Mouse (Mus musculus): ENCODE measurements around the gene Rpn1. TPM values are rescaled to one million over a fixed set of nuclear protein-coding genes. Genes with fewer than 3 reads are reported as not detected.
A peak's percentile ranks its signal among the peaks of the same experiment; 100 is the strongest.
"Not testable (repeated sequence)": the region's sequence is repeated elsewhere in the genome, so short reads cannot be mapped to it uniquely, and the experiment has no call there.

Rpn1 gene
- polyA plus RNA-seq, 1 experiment from 2014 or later: 273 TPM

DNA sequence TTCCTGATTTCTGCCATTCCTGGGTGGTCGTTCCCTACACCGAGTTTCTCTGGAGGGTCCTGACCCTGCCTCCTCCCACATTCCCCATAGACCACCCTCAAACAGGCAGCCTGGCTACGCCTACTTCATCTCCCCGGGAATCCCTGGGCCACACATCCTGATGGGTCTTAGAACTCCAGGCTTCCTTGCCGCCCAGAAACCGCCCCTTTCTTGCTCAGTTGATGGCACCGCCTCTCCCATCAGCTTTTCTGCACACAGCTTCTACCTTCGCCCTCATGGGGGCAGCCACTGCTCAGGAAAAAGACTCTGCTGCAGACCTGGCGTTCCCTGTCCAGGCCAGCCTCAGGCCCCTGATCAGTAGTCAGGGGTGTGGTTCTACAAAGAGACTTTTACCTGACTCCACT, 39.6 kb downstream of the Rpn1 start:
- ATAC-seq: peak; percentile 71
- Histone ChIP-seq H3K27me3 (replicated peaks; ENCODE audit: control insufficient read depth, insufficient read depth, low read length) (no peaks in the 10 kb centered on the region), H3K36me3 (ENCODE audit: control insufficient read depth, insufficient read depth) (no peaks in the 10 kb centered on the region), H3K27ac (ENCODE audit: low read length) (no peak overlapping the region), H3K4me3 (replicated peaks; ENCODE audit: low read length) (no peak overlapping the region), H3K4me2 (ENCODE audit: low read length) (peak overlapping the region; percentile 4; the same call in 1 of the 2 replicates), H3K9ac (replicated peaks; ENCODE audit: low read depth, low read length) (no peak overlapping the region), H3K9me3 (ENCODE audit: control insufficient read depth, low read length) (no peaks in the 10 kb centered on the region), H3K4me1 (replicated peaks; ENCODE audit: control insufficient read depth, insufficient read depth, low read length) (no peaks in the 10 kb centered on the region; the same call in 1 of the 2 replicates)
- WGBS: 6% methylated on average over 9 of the region's 9 CpGs

DNA sequence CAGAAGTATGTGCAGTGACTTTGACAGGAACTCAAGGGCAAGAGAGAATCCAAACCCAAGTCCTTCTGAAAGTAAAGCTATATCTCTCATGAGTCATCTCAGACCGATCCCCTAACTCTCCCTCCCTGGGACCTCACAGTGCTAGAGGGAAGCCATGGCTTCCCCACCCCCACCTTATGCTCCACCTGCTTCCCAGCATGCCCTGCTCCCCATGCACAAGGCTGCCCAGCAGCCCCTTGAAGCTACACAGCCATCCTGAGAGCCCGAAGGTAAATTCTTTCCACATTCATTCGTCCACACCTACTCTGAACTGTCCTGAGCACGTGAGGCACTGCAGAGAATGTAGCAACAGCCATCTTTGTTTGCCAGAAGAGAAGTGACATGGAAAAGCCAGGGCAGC, 40.3 kb downstream of the Rpn1 start:
- H3K4me2 ChIP-seq (ENCODE audit: low read length): no peak overlapping the region
- no peak for ATAC-seq
- WGBS: 76% methylated on average over 4 of the region's 4 CpGs
- no peak overlapping the region for H3K27ac ChIP-seq (ENCODE audit: low read length)
- no peaks in the 10 kb centered on the region for H3K36me3 ChIP-seq (ENCODE audit: control insufficient read depth, insufficient read depth)
- no peak overlapping the region for H3K4me3 ChIP-seq (replicated peaks; ENCODE audit: low read length)
- H3K27me3 ChIP-seq (replicated peaks; ENCODE audit: control insufficient read depth, insufficient read depth, low read length): no peaks in the 10 kb centered on the region
- H3K4me1 ChIP-seq (replicated peaks; ENCODE audit: control insufficient read depth, insufficient read depth, low read length): no peaks in the 10 kb centered on the region; the same call in 1 of the 2 replicates
- no peak overlapping the region for H3K9ac ChIP-seq (replicated peaks; ENCODE audit: low read depth, low read length)
- H3K9me3 ChIP-seq (ENCODE audit: control insufficient read depth, low read length): no peaks in the 10 kb centered on the region

DNA sequence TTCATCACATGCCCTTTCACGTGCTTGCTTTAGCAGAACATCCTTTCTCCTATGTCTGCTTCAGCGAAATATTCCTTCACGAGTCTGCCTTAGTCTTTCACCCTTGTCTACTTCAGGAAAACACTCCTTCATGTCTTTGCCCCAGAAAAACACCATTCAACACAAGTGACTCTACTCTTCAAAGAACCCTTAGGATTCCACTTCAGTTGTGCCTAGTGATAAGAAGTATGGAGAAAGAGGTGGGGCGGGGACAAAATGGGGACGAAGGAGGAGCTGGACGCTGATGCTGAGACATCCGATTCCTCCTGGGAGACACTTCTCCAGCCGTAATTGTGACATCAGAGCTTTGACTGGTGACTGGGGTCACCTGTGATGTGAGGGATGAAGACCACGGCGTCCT, 41.5 kb downstream of the Rpn1 start:
- WGBS: 91% methylated on average over 10 of the region's 10 CpGs
- H3K27me3 ChIP-seq (replicated peaks; ENCODE audit: control insufficient read depth, insufficient read depth, low read length); ATAC-seq: not testable (repeated sequence)

DNA sequence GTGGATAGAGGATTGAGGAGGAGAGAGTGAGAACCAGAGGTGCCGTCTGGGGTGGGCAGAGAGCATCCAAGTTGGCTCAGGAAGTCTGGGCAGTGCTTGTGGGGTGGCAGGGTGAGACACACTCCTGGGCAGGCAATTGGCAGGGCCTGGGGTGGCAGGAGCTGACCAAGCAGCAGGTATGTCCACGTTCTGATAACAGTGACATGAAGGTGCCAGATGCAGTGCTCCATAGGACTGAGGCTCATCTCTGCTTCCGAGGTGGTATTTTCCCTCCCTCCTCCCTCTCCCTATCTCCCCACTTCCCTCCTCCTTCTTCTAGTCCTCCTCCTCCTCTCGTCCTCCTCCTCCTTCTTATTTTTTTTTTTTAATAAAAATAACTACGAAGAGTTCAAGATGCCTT, 47.2 kb downstream of the Rpn1 start:
- Histone ChIP-seq H3K4me2 (ENCODE audit: low read length) (peak overlapping the region; percentile 49), H3K27me3 (replicated peaks; ENCODE audit: control insufficient read depth, insufficient read depth, low read length) (no peaks in the 10 kb centered on the region), H3K27ac (ENCODE audit: low read length) (no peak overlapping the region), H3K4me3 (replicated peaks; ENCODE audit: low read length) (no peak overlapping the region), H3K4me1 (replicated peaks; ENCODE audit: control insufficient read depth, insufficient read depth, low read length) (peaks cover 18% of the 10 kb centered on the region), H3K36me3 (ENCODE audit: control insufficient read depth, insufficient read depth) (no peaks in the 10 kb centered on the region), H3K9ac (replicated peaks; ENCODE audit: low read depth, low read length) (no peak overlapping the region; the same call in 1 of the 2 replicates), H3K9me3 (ENCODE audit: control insufficient read depth, low read length) (no peaks in the 10 kb centered on the region)
- ATAC-seq: peak; percentile 27; the same call in 1 of the 2 replicates
- WGBS: 15% methylated on average over 4 of the region's 5 CpGs

More for the DNA sequence above, 41.5 kb downstream of the Rpn1 start:
- not testable (repeated sequence) for H3K27ac ChIP-seq (ENCODE audit: low read length); H3K4me1 ChIP-seq (replicated peaks; ENCODE audit: control insufficient read depth, insufficient read depth, low read length); H3K36me3 ChIP-seq (ENCODE audit: control insufficient read depth, insufficient read depth); H3K4me2 ChIP-seq (ENCODE audit: low read length); H3K9ac ChIP-seq (replicated peaks; ENCODE audit: low read depth, low read length); H3K9me3 ChIP-seq (ENCODE audit: control insufficient read depth, low read length); H3K4me3 ChIP-seq (replicated peaks; ENCODE audit: low read length)

DNA sequence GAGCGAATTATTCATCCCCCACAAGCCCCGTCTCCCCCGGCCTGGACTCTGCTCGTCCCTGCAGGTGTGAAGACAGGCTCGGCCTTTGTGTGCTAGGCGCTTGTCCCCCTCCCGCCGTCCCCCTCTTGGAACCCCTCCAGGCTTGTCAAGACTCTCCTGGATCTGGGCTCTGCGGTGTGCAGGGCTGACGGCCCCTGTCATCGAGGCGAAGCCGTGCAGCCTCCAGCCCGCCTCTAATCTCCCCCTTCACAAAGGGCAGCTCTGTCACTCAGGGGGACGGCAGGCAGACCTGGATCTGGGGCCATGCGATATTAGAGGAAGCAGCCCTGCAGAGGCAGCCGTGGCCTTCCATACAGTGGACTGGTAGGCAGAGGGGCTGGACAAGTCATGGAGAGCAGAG, 47.8 kb downstream of the Rpn1 start:
- ATAC-seq: peak; percentile 74
- Histone ChIP-seq H3K4me3 (replicated peaks; ENCODE audit: low read length) (0 out of 2 replicates have a peak overlapping the region, but pooled peaks have one; percentile 10), H3K27me3 (replicated peaks; ENCODE audit: control insufficient read depth, insufficient read depth, low read length) (no peaks in the 10 kb centered on the region), H3K4me2 (ENCODE audit: low read length) (peak overlapping the region; percentile 49), H3K9ac (replicated peaks; ENCODE audit: low read depth, low read length) (peak overlapping the region; percentile 44), H3K27ac (ENCODE audit: low read length) (no peak overlapping the region), H3K9me3 (ENCODE audit: control insufficient read depth, low read length) (no peaks in the 10 kb centered on the region), H3K4me1 (replicated peaks; ENCODE audit: control insufficient read depth, insufficient read depth, low read length) (peaks cover 22% of the 10 kb centered on the region), H3K36me3 (ENCODE audit: control insufficient read depth, insufficient read depth) (no peaks in the 10 kb centered on the region)
- WGBS: under 1% methylated on average over 17 of the region's 17 CpGs

DNA sequence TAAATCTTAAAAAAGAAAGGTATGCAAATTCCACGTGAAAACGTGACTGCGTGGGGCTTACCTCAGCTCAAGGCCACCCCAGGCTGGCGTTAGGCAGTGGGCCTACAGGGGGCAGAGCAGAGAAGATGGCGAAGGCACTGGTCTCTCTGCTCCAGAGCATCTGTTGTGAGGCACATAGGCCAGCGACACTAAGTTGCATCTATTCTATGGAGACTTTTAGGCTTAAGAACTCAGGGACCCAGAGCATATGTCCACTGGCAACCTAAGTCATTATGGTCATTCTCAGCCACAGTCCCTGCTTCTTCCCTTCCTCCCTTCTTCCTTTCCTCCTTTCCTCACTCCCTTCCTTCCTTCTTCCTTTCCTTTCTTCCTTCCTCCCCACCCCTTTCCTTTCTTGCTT, 48.8 kb downstream of the Rpn1 start:
- Histone ChIP-seq H3K27ac (ENCODE audit: low read length) (no peak overlapping the region), H3K4me1 (replicated peaks; ENCODE audit: control insufficient read depth, insufficient read depth, low read length) (peaks cover 22% of the 10 kb centered on the region), H3K36me3 (ENCODE audit: control insufficient read depth, insufficient read depth) (no peaks in the 10 kb centered on the region), H3K9ac (replicated peaks; ENCODE audit: low read depth, low read length) (no peak overlapping the region), H3K4me2 (ENCODE audit: low read length) (no peak overlapping the region), H3K27me3 (replicated peaks; ENCODE audit: control insufficient read depth, insufficient read depth, low read length) (no peaks in the 10 kb centered on the region), H3K9me3 (ENCODE audit: control insufficient read depth, low read length) (no peaks in the 10 kb centered on the region), H3K4me3 (replicated peaks; ENCODE audit: low read length) (no peak overlapping the region)
- 78% methylated on average over 6 of the region's 6 CpGs for WGBS
- no peak for ATAC-seq

DNA sequence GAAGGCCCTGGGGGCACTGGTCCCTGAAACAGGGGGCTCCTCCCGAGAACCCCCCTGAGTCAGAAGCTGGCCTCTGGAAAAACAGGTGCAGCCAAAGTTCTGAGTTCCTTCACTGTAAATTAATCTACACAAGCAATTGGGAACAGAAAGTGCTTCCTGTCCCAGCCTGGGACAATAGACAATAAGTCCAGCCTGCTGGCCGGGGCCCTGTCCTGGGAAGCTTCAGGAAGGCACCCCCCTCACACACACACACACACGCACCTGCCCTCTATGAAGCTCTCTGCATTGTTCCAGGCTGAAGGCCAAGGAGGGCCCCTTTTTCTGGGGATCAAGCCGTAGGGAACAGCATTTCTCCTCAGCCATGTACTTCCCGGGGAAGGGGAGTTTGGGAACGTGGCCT, 49.6 kb downstream of the Rpn1 start:
- Histone ChIP-seq H3K9ac (replicated peaks; ENCODE audit: low read depth, low read length) (no peak overlapping the region), H3K9me3 (ENCODE audit: control insufficient read depth, low read length) (no peaks in the 10 kb centered on the region), H3K4me1 (replicated peaks; ENCODE audit: control insufficient read depth, insufficient read depth, low read length) (peaks cover 22% of the 10 kb centered on the region), H3K4me3 (replicated peaks; ENCODE audit: low read length) (no peak overlapping the region), H3K27me3 (replicated peaks; ENCODE audit: control insufficient read depth, insufficient read depth, low read length) (no peaks in the 10 kb centered on the region), H3K27ac (ENCODE audit: low read length) (no peak overlapping the region), H3K36me3 (ENCODE audit: control insufficient read depth, insufficient read depth) (no peaks in the 10 kb centered on the region), H3K4me2 (ENCODE audit: low read length) (no peak overlapping the region)
- 59% methylated on average over 6 of the region's 6 CpGs for WGBS
- ATAC-seq: no peak

DNA sequence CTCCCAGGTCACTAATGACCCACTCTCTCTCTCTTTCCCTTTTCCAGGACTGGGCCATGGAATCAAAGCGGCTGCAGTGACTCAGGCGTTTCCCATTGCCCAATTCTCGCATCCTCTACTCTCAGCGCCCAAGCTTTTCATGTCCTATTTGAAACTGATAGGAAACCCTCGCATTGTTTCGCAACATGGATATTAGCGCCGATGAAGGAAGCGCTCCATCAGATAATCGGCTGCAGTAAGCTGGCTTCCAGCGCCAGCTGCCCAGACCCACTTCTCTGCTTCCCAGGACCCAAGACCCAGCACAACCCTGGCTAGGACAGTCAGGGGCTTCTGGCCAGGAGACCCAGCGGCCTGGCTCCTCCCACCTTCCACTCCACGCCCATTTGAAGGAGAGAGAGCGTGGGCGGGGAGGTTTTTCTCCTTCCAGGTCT, 51.9 kb downstream of the Rpn1 start:
- H3K9ac ChIP-seq (replicated peaks; ENCODE audit: low read depth, low read length): peak overlapping the region; percentile 47
- 27% methylated on average over 15 of the region's 15 CpGs for WGBS
- peak overlapping the region; percentile 49 for H3K4me2 ChIP-seq (ENCODE audit: low read length)
- peaks cover 22% of the 10 kb centered on the region for H3K4me1 ChIP-seq (replicated peaks; ENCODE audit: control insufficient read depth, insufficient read depth, low read length)
- H3K9me3 ChIP-seq (ENCODE audit: control insufficient read depth, low read length): no peaks in the 10 kb centered on the region
- no peaks in the 10 kb centered on the region for H3K27me3 ChIP-seq (replicated peaks; ENCODE audit: control insufficient read depth, insufficient read depth, low read length)
- no peak overlapping the region for H3K27ac ChIP-seq (ENCODE audit: low read length)
- H3K36me3 ChIP-seq (ENCODE audit: control insufficient read depth, insufficient read depth): no peaks in the 10 kb centered on the region
- peak; percentile 18; the same call in 1 of the 2 replicates for ATAC-seq
- H3K4me3 ChIP-seq (replicated peaks; ENCODE audit: low read length): peak overlapping the region; percentile 32

DNA sequence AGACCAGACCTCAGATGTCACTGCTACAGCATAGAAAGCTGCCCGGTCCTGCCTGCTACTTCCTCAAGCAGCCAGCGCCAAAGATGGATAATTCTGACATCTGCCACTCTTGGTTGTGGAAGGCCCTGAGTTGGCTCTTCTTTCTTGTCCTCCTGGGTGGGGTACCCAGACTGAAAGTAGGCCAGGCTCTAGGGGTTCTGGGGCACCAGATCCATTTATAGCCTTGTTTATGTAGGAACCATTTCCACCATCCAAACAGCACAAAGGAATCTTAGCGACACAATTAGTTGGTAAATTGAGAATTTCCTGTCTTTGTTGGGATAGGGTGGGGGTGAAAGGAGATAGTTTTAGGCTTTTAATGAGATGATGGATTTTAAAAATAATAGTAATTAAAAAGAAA, 54.2 kb downstream of the Rpn1 start:
- peaks cover 11% of the 10 kb centered on the region for H3K4me1 ChIP-seq (replicated peaks; ENCODE audit: control insufficient read depth, insufficient read depth, low read length)
- H3K4me2 ChIP-seq (ENCODE audit: low read length): no peak overlapping the region
- H3K9me3 ChIP-seq (ENCODE audit: control insufficient read depth, low read length): no peaks in the 10 kb centered on the region
- H3K36me3 ChIP-seq (ENCODE audit: control insufficient read depth, insufficient read depth): no peaks in the 10 kb centered on the region
- H3K9ac ChIP-seq (replicated peaks; ENCODE audit: low read depth, low read length): no peak overlapping the region
- 86% methylated on average over 3 of the region's 3 CpGs for WGBS
- H3K4me3 ChIP-seq (replicated peaks; ENCODE audit: low read length): no peak overlapping the region
- H3K27ac ChIP-seq (ENCODE audit: low read length): no peak overlapping the region
- H3K27me3 ChIP-seq (replicated peaks; ENCODE audit: control insufficient read depth, insufficient read depth, low read length): no peaks in the 10 kb centered on the region
- no peak for ATAC-seq

DNA sequence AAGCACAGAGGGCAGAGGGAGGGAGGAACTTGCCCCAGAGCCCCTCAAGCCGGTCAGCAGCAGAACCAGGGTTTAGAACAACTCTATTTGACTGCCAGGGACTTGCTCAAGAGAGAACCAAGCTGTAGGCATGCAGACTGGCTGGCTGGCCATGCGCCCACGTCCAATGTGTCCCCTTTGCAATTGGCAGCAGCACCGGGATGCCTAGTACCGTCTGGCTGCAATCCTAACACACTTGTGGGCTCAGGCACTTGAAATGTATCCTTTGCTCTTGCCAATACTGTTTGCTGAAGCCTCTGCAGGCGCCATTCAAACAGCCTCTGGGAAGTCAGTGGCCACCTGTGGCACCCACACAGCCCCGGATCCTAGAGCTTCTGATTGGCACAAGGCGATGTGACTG, 56.0 kb downstream of the Rpn1 start:
- ATAC-seq: peak; percentile 86
- Histone ChIP-seq H3K9ac (replicated peaks; ENCODE audit: low read depth, low read length) (no peak overlapping the region), H3K27ac (ENCODE audit: low read length) (no peak overlapping the region), H3K4me3 (replicated peaks; ENCODE audit: low read length) (no peak overlapping the region), H3K9me3 (ENCODE audit: control insufficient read depth, low read length) (no peaks in the 10 kb centered on the region), H3K27me3 (replicated peaks; ENCODE audit: control insufficient read depth, insufficient read depth, low read length) (no peaks in the 10 kb centered on the region), H3K4me1 (replicated peaks; ENCODE audit: control insufficient read depth, insufficient read depth, low read length) (peaks cover 11% of the 10 kb centered on the region), H3K36me3 (ENCODE audit: control insufficient read depth, insufficient read depth) (no peaks in the 10 kb centered on the region), H3K4me2 (ENCODE audit: low read length) (no peak overlapping the region)
- WGBS: 42% methylated on average over 8 of the region's 8 CpGs
